Mouse (Mus musculus): ENCODE data around the gene Cdca8. TPM values are rescaled to one million over a fixed set of nuclear protein-coding genes. Genes with fewer than 3 reads are reported as not detected.

Cdca8 gene
- total and polyA plus RNA-seq, 2 experiments from 2014 or later, result 6.3 to 14.8 TPM

- no peaks in the 10 kb centered on the region for H3K9me3 ChIP-seq (ENCODE audit: low read length)
- H3K4me1 ChIP-seq (ENCODE audit: insufficient read depth, low read length), result no peaks in the 10 kb centered on the region
- H3K27me3 ChIP-seq (ENCODE audit: insufficient read depth, low read length), result no peaks in the 10 kb centered on the region
- no peak overlapping the region for H3K9ac ChIP-seq (replicated peaks; ENCODE audit: low read length, poor library complexity, severe bottlenecking)
- no peak for ATAC-seq (ENCODE audit: low FRiP score)
- no peak for TF ChIP-seq CTCF (IDR thresholded peaks at IDR 0.05)
- H3K36me3 ChIP-seq (ENCODE audit: insufficient read depth, low read length), result no peaks in the 10 kb centered on the region
- 85% methylated on average over 11 of the region's 11 CpGs for whole genome bisulfite sequencing
- H3K4me2 ChIP-seq (ENCODE audit: low read depth, low read length, poor library complexity, severe bottlenecking), result no peak overlapping the region
- DNase-seq (ENCODE audit: low spot score), result no peak
- H3K27ac ChIP-seq (ENCODE audit: low read depth, low read length), result no peak overlapping the region
- no peak overlapping the region for H3K4me3 ChIP-seq (ENCODE audit: low read depth, low read length)
These were observed 21.8 kb upstream of the Cdca8 start for GRCm38 (mm10) chr4:124960940-124961339.

- Histone ChIP-seq H3K4me1 (ENCODE audit: insufficient read depth, low read length) (no peaks in the 10 kb centered on the region), H3K9ac (replicated peaks; ENCODE audit: low read length, poor library complexity, severe bottlenecking) (no peak overlapping the region), H3K4me3 (ENCODE audit: low read depth, low read length) (no peak overlapping the region), H3K36me3 (ENCODE audit: insufficient read depth, low read length) (no peaks in the 10 kb centered on the region), H3K4me2 (ENCODE audit: low read depth, low read length, poor library complexity, severe bottlenecking) (no peak overlapping the region), H3K27me3 (ENCODE audit: insufficient read depth, low read length) (no peaks in the 10 kb centered on the region), H3K9me3 (ENCODE audit: low read length) (no peaks in the 10 kb centered on the region), H3K27ac (ENCODE audit: low read depth, low read length) (no peak overlapping the region)
- DNase-seq (ENCODE audit: low spot score), result no peak
- ATAC-seq (ENCODE audit: low FRiP score), result no peak
- no peak for TF ChIP-seq CTCF (IDR thresholded peaks at IDR 0.05)
- WGBS, result 66% methylated on average over 11 of the region's 11 CpGs
These were observed 20.0 kb upstream of the Cdca8 start for GRCm38 (mm10) chr4:124959062-124959461.

- no peak overlapping the region for H3K9ac ChIP-seq (replicated peaks; ENCODE audit: low read length, poor library complexity, severe bottlenecking)
- no peaks in the 10 kb centered on the region for H3K36me3 ChIP-seq (ENCODE audit: insufficient read depth, low read length)
- H3K27ac ChIP-seq (ENCODE audit: low read depth, low read length), result no peak overlapping the region
- H3K4me1 ChIP-seq (ENCODE audit: insufficient read depth, low read length), result no peaks in the 10 kb centered on the region
- no peak overlapping the region for H3K4me2 ChIP-seq (ENCODE audit: low read depth, low read length, poor library complexity, severe bottlenecking)
- H3K4me3 ChIP-seq (ENCODE audit: low read depth, low read length), result no peak overlapping the region
- TF ChIP-seq CTCF (IDR thresholded peaks at IDR 0.05), result no peak
- ATAC-seq (ENCODE audit: low FRiP score) (no peak), DNase-seq (ENCODE audit: low spot score) (no peak)
- H3K9me3 ChIP-seq (ENCODE audit: low read length), result no peaks in the 10 kb centered on the region
- 91% methylated on average over 2 of the region's 2 CpGs for WGBS
- H3K27me3 ChIP-seq (ENCODE audit: insufficient read depth, low read length), result no peaks in the 10 kb centered on the region
These were observed 18.2 kb upstream of the Cdca8 start for GRCm38 (mm10) chr4:124957284-124957683.

- ATAC-seq (ENCODE audit: low FRiP score) (no peak), DNase-seq (ENCODE audit: low spot score) (no peak)
- H3K36me3 ChIP-seq (ENCODE audit: insufficient read depth, low read length), result no peaks in the 10 kb centered on the region
- TF ChIP-seq CTCF (IDR thresholded peaks at IDR 0.05), result no peak
- no peak overlapping the region for H3K4me3 ChIP-seq (ENCODE audit: low read depth, low read length)
- H3K9ac ChIP-seq (replicated peaks; ENCODE audit: low read length, poor library complexity, severe bottlenecking), result no peak overlapping the region
- no peaks in the 10 kb centered on the region for H3K9me3 ChIP-seq (ENCODE audit: low read length)
- WGBS, result 79% methylated on average over 4 of the region's 4 CpGs
- H3K27ac ChIP-seq (ENCODE audit: low read depth, low read length), result no peak overlapping the region
- no peaks in the 10 kb centered on the region for H3K4me1 ChIP-seq (ENCODE audit: insufficient read depth, low read length)
- no peak overlapping the region for H3K4me2 ChIP-seq (ENCODE audit: low read depth, low read length, poor library complexity, severe bottlenecking)
- H3K27me3 ChIP-seq (ENCODE audit: insufficient read depth, low read length), result no peaks in the 10 kb centered on the region
These were observed 14.4 kb upstream of the Cdca8 start for GRCm38 (mm10) chr4:124953546-124953945.

GRCm38 (mm10) chr4:124951036-124951433 lies 11.9 kb upstream of the Cdca8 start:
- Histone ChIP-seq H3K4me1 (ENCODE audit: insufficient read depth, low read length) (no peaks in the 10 kb centered on the region), H3K36me3 (ENCODE audit: insufficient read depth, low read length) (no peaks in the 10 kb centered on the region), H3K4me3 (ENCODE audit: low read depth, low read length) (no peak overlapping the region), H3K27me3 (ENCODE audit: insufficient read depth, low read length) (no peaks in the 10 kb centered on the region), H3K4me2 (ENCODE audit: low read depth, low read length, poor library complexity, severe bottlenecking) (no peak overlapping the region), H3K9me3 (ENCODE audit: low read length) (no peaks in the 10 kb centered on the region), H3K27ac (ENCODE audit: low read depth, low read length) (no peak overlapping the region), H3K9ac (replicated peaks; ENCODE audit: low read length, poor library complexity, severe bottlenecking) (no peak overlapping the region)
- 44% methylated on average over 10 of the region's 10 CpGs for WGBS
- ATAC-seq (ENCODE audit: low FRiP score), result no peak
- no peak for TF ChIP-seq CTCF (IDR thresholded peaks at IDR 0.05)
- DNase-seq (ENCODE audit: low spot score), result no peak

GRCm38 (mm10) chr4:124950181-124951035 lies 11.3 kb upstream of the Cdca8 start:
- no peaks in the 10 kb centered on the region for H3K36me3 ChIP-seq (ENCODE audit: insufficient read depth, low read length)
- TF ChIP-seq CTCF (IDR thresholded peaks at IDR 0.05), result no peak
- H3K9ac ChIP-seq (replicated peaks; ENCODE audit: low read length, poor library complexity, severe bottlenecking), result no peak overlapping the region
- no peak overlapping the region for H3K27ac ChIP-seq (ENCODE audit: low read depth, low read length)
- H3K4me3 ChIP-seq (ENCODE audit: low read depth, low read length), result no peak overlapping the region
- H3K9me3 ChIP-seq (ENCODE audit: low read length), result no peaks in the 10 kb centered on the region
- H3K27me3 ChIP-seq (ENCODE audit: insufficient read depth, low read length), result no peaks in the 10 kb centered on the region
- WGBS, result 84% methylated on average over 21 of the region's 21 CpGs
- H3K4me1 ChIP-seq (ENCODE audit: insufficient read depth, low read length), result no peaks in the 10 kb centered on the region
- no peak overlapping the region for H3K4me2 ChIP-seq (ENCODE audit: low read depth, low read length, poor library complexity, severe bottlenecking)
- ATAC-seq (ENCODE audit: low FRiP score) (no peak), DNase-seq (ENCODE audit: low spot score) (no peak)
